Mouse (Mus musculus) cortical plate, adult 2 months (tissue): ENCODE data around the gene Klhl18.

ENCODE experiments used
- CTCF ChIP-seq: fragments of 200-500 bp; IDR thresholded peaks from 2 replicates; pipeline ENCODE4 v1.5.1; 2011; ENCODE audit warnings: mild to moderate bottlenecking, control low read depth, low read length; ENCODE audit not compliant: insufficient read depth; ENCODE audit errors: extremely low read depth
- POLR2A ChIP-seq: fragments of 200-500 bp; IDR thresholded peaks from 2 replicates; pipeline ENCODE4 v1.6.1; 2011; ENCODE audit warnings: mild to moderate bottlenecking, low read length, control low read depth; ENCODE audit not compliant: insufficient read depth; ENCODE audit errors: extremely low read depth

DNA sequence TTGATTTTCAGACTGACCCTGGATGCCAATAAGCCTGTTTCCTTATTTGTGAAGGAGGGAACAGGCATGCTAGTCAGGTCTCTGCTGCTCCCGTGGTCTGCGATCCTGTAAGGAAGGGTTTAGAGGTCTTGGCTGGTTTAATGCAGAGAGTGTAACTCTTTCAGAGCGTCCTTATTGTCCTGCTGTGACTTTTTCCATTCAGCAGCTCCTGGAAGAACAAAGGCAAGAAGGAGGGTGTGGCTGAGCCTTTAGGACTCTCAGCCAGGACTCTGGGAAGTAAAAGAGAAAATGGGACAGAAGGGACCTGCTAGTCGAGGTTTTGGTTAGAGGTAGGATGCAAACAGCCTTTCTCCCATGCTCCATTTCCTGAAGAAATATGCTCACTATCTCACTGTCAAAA lies 12.3 kb upstream of the Klhl18 start:
- TF ChIP-seq POLR2A: no peak
- no peak for TF ChIP-seq CTCF
